Mouse (Mus musculus): Measurements from ENCODE around the gene Lrrc8d.

DNA sequence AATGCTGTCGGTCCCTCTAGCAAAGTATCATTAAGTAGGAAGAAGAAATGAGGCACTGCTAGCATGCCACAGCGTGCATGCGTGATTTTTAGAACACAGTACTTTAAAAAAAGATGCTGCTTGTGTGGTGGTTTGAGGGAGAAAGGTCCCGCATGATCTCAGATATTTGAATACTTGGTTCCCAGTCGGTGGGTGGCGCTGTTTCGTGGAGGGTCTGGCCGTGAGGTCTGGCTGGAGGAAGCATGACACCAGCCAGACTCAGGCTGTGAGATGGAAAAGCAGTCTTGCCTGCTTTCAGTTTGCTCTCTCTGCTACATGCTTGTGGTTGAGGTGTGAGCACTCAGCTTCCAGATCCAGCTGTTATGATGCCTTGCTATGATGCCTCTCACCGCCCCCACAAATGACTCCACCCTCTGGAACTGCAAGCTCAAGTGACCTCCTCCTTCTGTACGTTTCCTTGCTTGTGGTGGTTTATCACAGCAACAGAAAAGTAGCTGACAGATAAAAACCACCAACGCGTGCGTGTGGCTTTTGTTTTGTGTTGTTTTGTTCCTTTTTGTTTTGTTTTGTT is 140.1 kb downstream of the Lrrc8d start:
- TF ChIP-seq ZNF384 (IDR thresholded peaks at IDR 0.05; ENCODE audit: low read depth, low read length), result no peak
- TF ChIP-seq KAT2A (conservative IDR thresholded peaks at IDR 0.05; ENCODE audit: low read depth, low read length), result no peak
- TF ChIP-seq SIN3A (IDR thresholded peaks at IDR 0.05; ENCODE audit: low read length), result peak; percentile 25; the same call in 1 of the 2 replicates
- no peak for TF ChIP-seq JUND (IDR thresholded peaks at IDR 0.05; ENCODE audit: low read depth, low read length)
- no peak for TF ChIP-seq TCF12 (IDR thresholded peaks at IDR 0.05; ENCODE audit: low read depth, low read length)
- TF ChIP-seq USF1 (IDR thresholded peaks at IDR 0.05; ENCODE audit: low read depth, low read length), result no peak
- no peak for TF ChIP-seq POLR2A (IDR thresholded peaks at IDR 0.05; ENCODE audit: control insufficient read depth in 1 of 2, insufficient read depth in 1 of 2, low read depth in 1 of 2, low read length in 2 of 2, poor library complexity in 1 of 2)
- TF ChIP-seq CTCF (IDR thresholded peaks at IDR 0.05 in 2 of 3, conservative IDR thresholded peaks at IDR 0.05 in 1 of 3; ENCODE audit: control insufficient read depth in 1 of 3, insufficient read depth in 1 of 3, low read depth in 2 of 3, low read length in 3 of 3, poor library complexity in 1 of 3, severe bottlenecking in 1 of 3), result no peak

Data from MEL (cell line).